Mouse (Mus musculus): Measurements from ENCODE around the gene Gm16429. TPM values are rescaled to one million over a fixed set of nuclear protein-coding genes. Genes with fewer than 3 reads are reported as not detected.
"Not testable (repeated sequence)": the region's sequence is repeated elsewhere in the genome, so short reads cannot be mapped to it uniquely, and the experiment has no call there.

Gene Gm16429
- not detected in 2 replicates for polyA plus RNA-seq (2015; fragmentation: Nextera tagmentation; extraction: Ambion mirVana)

DNA sequence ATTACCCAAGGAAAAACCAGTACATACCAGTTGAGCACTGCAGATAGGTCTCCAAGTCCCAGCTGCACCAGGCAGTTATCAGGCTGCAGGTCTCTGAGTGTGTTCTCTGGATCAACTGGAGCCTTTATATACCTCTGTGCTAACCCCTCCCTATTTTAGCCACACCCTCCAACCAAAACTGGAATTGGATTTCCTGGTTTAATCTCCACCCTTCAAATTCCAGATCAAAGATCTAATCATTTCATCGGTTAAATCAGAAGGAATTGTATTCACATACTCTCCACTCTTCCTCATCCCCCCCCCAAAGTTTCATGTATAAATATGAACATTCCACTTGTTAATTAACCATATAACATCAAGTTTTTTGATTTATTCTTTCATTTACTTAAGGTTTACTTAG is at the start of gene Gm16429:
Gene Gm16429, minus strand, starts transcription at position 101 of the 400 bp plus-strand sequence.
- H3K4me1 ChIP-seq; H3K27ac ChIP-seq (replicated peaks); H3K4me3 ChIP-seq (replicated peaks); H3K27me3 ChIP-seq; H3K9me3 ChIP-seq (replicated peaks); H3K4me2 ChIP-seq (replicated peaks); H3K36me3 ChIP-seq; ATAC-seq (ENCODE audit: insufficient number of reproducible peaks, low FRiP score, low TSS enrichment, low read depth); H3K9ac ChIP-seq: not testable (repeated sequence)
- WGBS, result no CpG with 5 or more reads among the region's 1 CpGs

Other genes with a start within 250 kb of the Gm16429 start
- not detected in 2 replicates for gene Gm7792, start 85.3 kb downstream of the Gm16429 start, polyA plus RNA-seq (2015; fragmentation: Nextera tagmentation; extraction: Ambion mirVana)
- gene BC061212, start 141.5 kb upstream of the Gm16429 start, polyA plus RNA-seq (2015; fragmentation: Nextera tagmentation; extraction: Ambion mirVana), result not detected in 2 replicates
- not detected in 2 replicates for gene Gm6351, start 147.3 kb upstream of the Gm16429 start, polyA plus RNA-seq (2015; fragmentation: Nextera tagmentation; extraction: Ambion mirVana)

Data from embryonic facial prominence, embryonic 15.5 days (tissue).